Mouse (Mus musculus) liver, embryonic 15.5 days (tissue): Measurements from ENCODE around the gene Col16a1. TPM values are rescaled to one million over a fixed set of nuclear protein-coding genes. Genes with fewer than 3 reads are reported as not detected.

Experiments
- ATAC-seq: fragments of 200-750 bp; cut with Nextera tagmentation; 2 replicates; pipeline ENCODE4 v1.8.0; 2017; ENCODE audit warnings: moderate number of reproducible peaks, mild to moderate bottlenecking, moderate library complexity; ENCODE audit not compliant: insufficient read depth
- H3K27ac ChIP-seq: fragments of 300-500 bp; sonication (generic); replicated peaks from 2 replicates; pipeline ENCODE4 v1.5.1; 2015; ENCODE audit warnings: mild to moderate bottlenecking, inconsistent platforms
- H3K27me3 ChIP-seq: fragments of 300-500 bp; sonication (generic); 2 replicates; pipeline ENCODE4 v1.6.1; 2015; ENCODE audit warnings: mild to moderate bottlenecking, inconsistent platforms
- H3K36me3 ChIP-seq: fragments of 300-500 bp; sonication (generic); replicated peaks from 2 replicates; pipeline ENCODE4 v1.6.1; 2015; ENCODE audit warnings: moderate library complexity, mild to moderate bottlenecking, inconsistent platforms
- H3K4me1 ChIP-seq: fragments of 300-500 bp; sonication (generic); replicated peaks from 2 replicates; pipeline ENCODE4 v1.6.1; 2015; ENCODE audit warnings: inconsistent platforms
- H3K4me2 ChIP-seq: fragments of 300-500 bp; sonication (generic); 2 replicates; pipeline ENCODE4 v1.6.1; 2015; ENCODE audit warnings: moderate library complexity, mild to moderate bottlenecking, inconsistent platforms
- H3K4me3 ChIP-seq: fragments of 300-500 bp; sonication (generic); replicated peaks from 2 replicates; pipeline ENCODE4 v1.5.1; 2015; ENCODE audit warnings: mild to moderate bottlenecking, inconsistent platforms
- H3K9ac ChIP-seq: fragments of 300-500 bp; sonication (generic); 2 replicates; pipeline ENCODE4 v1.6.1; 2015; ENCODE audit warnings: moderate library complexity, mild to moderate bottlenecking, inconsistent platforms
- H3K9me3 ChIP-seq: fragments of 300-500 bp; sonication (generic); replicated peaks from 2 replicates; pipeline ENCODE4 v1.6.1; 2016; ENCODE audit warnings: inconsistent platforms
- WGBS: fragments of 180-500 bp; shearing (Covaris S2); methylation state at CpG from one replicate; pipeline ENCODE4 v1.1.7; 2015; ENCODE audit warnings: mixed read lengths; ENCODE audit not compliant: insufficient replicate concordance; 5-methylcytosine and 5-hydroxymethylcytosine counted together
- polyA plus RNA-seq: library from polyadenylated mRNA; unstranded; fragments of >200 nt; fragmentation: Nextera tagmentation; extraction: Ambion mirVana; gene quantifications from 2 replicates; pipeline ENCODE4 v1.2.1, GENCODE M21; 2015

Gene Col16a1
- polyA plus RNA-seq, 1 experiment from 2014 or later: 3.4 TPM

DNA sequence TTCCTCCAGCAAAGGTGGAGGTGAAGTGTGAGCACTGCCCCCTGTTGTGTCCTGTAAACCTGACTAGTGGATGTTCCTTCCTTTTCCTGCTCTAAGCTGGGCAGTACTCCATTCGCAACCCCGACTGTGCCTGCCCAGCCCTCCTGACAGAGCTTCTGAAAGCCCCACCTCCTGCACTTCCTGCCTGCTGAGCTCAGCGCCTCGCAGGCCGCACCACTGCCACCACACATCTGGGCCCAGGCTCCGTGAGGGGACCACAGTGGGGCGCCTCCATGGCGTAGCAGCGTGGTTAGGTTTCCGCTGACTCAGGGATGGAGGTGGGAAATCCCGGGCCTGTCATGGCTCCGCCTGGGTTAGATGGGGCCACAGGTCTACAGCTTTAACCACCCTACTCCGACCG, 2.0 kb upstream of the Col16a1 start:
- Histone ChIP-seq H3K27me3 (peaks cover 43% of the 10 kb centered on the region), H3K4me1 (no peaks in the 10 kb centered on the region), H3K27ac (no peak overlapping the region), H3K4me2 (no peak overlapping the region), H3K9me3 (no peaks in the 10 kb centered on the region), H3K9ac (no peak overlapping the region), H3K36me3 (no peaks in the 10 kb centered on the region), H3K4me3 (no peak overlapping the region)
- no peak for ATAC-seq
- 8% methylated on average over 14 of the region's 14 CpGs for WGBS

DNA sequence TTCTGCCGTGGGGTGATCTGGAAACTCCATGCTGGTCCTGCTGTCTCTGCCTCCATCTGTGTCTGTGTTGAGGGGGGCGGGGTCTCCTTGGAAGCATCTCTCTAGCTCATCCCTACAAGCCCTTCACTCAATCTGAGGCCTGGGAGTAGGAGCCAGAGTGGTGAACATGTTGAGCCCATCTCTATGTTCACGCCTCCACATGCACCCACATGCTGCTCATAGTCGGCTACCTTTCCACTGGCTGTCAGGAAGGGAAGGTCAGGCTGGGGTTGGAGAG, 501 bp downstream of the Col16a1 start:
- 41% methylated on average over 4 of the region's 4 CpGs for WGBS
- Histone ChIP-seq H3K9ac (no peak overlapping the region), H3K4me2 (peak overlapping the region; percentile 38; the same call in 1 of the 2 replicates), H3K9me3 (no peaks in the 10 kb centered on the region), H3K27ac (no peak overlapping the region), H3K36me3 (no peaks in the 10 kb centered on the region), H3K4me3 (peak overlapping the region; percentile 17; the same call in 1 of the 2 replicates), H3K27me3 (peaks cover 43% of the 10 kb centered on the region), H3K4me1 (no peaks in the 10 kb centered on the region)
- ATAC-seq: no peak

DNA sequence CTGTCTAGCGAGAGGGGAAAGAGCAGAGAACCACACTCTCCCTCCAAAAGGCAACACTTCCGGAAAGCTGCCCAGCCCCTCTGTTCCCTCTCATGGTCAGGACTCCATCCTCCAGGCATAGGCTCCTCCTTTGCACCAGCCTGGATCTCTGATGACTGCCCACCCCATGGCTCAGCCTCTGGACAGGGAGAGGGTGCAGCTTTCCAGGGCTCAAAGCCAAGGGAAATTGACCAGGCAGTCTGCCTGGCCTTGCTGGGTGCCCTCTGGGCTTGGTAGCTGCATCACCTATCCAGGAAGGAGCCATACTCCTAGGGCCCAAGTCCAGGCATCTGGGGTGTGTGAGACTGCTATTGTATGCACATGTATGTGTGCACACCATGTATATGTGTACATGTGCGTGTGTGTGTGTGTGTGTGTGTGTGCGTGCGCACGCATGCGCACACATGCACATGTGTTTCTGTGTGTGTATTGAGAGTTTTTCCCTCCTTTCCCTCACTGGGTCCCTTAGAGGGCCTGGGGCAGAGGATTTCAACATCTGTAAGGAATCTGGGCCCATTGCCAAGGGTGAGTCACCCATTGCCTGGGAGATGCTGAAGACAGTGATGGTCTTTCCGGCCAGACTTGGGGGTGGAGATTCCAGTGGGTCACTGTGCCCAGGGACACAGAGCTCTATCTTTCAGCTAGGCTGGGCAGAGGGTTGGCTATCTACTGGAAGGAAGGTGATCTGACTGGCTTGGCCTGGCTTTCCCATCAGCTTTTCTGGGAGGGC, 2.6 kb downstream of the Col16a1 start:
- H3K4me2 ChIP-seq: no peak overlapping the region
- no peak overlapping the region for H3K27ac ChIP-seq
- peaks cover 43% of the 10 kb centered on the region for H3K27me3 ChIP-seq
- no peaks in the 10 kb centered on the region for H3K36me3 ChIP-seq
- no peaks in the 10 kb centered on the region for H3K9me3 ChIP-seq
- no peak for ATAC-seq
- no peaks in the 10 kb centered on the region for H3K4me1 ChIP-seq
- H3K4me3 ChIP-seq: no peak overlapping the region
- no peak overlapping the region for H3K9ac ChIP-seq
- WGBS: 68% methylated on average over 8 of the region's 8 CpGs

DNA sequence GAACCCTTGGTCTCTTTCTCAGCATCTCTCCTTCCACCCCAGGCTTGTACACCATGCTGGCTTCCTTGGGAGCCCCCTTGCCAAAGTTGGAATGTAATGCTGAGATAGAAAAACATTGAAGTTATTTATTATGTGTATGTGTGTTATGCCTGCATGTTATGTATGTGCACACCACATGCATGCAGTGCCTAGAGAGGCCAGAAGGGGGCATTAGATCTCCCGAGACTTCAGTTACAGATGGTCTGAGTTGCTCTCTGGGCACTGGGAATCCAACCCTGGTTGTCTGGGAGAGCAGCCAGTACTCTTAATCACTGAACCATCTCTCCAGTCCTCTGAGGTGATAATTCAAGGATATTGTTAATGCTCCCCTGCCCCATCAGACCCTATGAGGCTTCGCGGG, 4.6 kb downstream of the Col16a1 start:
- Histone ChIP-seq H3K9me3 (no peaks in the 10 kb centered on the region), H3K36me3 (no peaks in the 10 kb centered on the region), H3K4me1 (no peaks in the 10 kb centered on the region), H3K9ac (no peak overlapping the region), H3K27me3 (peaks cover 28% of the 10 kb centered on the region), H3K4me3 (no peak overlapping the region), H3K27ac (no peak overlapping the region), H3K4me2 (no peak overlapping the region)
- WGBS: 63% methylated on average over 3 of the region's 3 CpGs
- no peak for ATAC-seq

DNA sequence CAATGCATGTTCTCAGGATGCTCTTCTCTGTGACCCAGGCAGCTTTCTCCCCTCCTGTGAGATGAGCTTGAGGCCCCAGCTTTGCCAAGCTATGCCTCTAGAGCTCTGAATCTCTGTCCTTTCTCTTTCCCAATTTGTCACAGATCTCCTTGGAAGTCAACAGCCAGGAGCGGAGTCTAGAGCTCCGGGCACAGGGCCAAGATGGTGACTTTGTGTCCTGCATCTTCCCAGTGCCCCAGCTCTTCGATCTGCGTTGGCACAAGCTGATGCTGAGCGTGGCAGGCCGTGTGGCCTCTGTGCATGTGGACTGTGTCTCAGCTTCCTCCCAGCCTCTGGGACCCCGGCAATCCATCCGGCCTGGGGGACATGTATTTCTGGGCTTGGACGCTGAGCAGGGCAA, 5.5 kb downstream of the Col16a1 start:
- peaks cover 19% of the 10 kb centered on the region for H3K27me3 ChIP-seq
- ATAC-seq: no peak
- H3K9me3 ChIP-seq: no peaks in the 10 kb centered on the region
- H3K4me2 ChIP-seq: no peak overlapping the region
- H3K9ac ChIP-seq: no peak overlapping the region
- H3K27ac ChIP-seq: no peak overlapping the region
- WGBS: 71% methylated on average over 9 of the region's 9 CpGs
- H3K36me3 ChIP-seq: no peaks in the 10 kb centered on the region
- no peaks in the 10 kb centered on the region for H3K4me1 ChIP-seq
- no peak overlapping the region for H3K4me3 ChIP-seq

DNA sequence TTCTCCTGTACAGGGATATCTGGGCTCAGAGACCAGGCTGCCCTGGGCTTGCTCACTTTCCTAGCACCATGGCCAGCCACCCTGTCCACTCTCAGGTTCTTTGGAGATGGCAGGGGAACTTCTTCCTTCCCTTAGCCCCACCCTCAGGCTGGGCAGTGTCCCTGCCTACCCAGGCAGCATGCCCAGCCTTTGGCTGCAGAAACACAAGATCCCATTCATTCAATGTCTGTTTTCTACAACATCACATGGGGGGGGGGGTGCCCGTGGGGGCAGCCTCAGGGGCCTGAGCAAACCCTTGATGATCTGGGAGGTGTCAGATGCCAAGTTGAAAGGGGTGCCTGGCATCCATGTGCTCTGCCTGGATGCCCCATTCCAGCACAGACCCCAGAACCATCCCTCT, 7.1 kb downstream of the Col16a1 start:
- no peaks in the 10 kb centered on the region for H3K36me3 ChIP-seq
- H3K4me3 ChIP-seq: no peak overlapping the region
- ATAC-seq: no peak
- H3K27me3 ChIP-seq: peaks cover 3% of the 10 kb centered on the region; the same call in 1 of the 2 replicates
- H3K9me3 ChIP-seq: no peaks in the 10 kb centered on the region
- no peaks in the 10 kb centered on the region for H3K4me1 ChIP-seq
- H3K27ac ChIP-seq: no peak overlapping the region
- 19% methylated on average over 1 of the region's 1 CpGs for WGBS
- H3K4me2 ChIP-seq: no peak overlapping the region
- no peak overlapping the region for H3K9ac ChIP-seq

DNA sequence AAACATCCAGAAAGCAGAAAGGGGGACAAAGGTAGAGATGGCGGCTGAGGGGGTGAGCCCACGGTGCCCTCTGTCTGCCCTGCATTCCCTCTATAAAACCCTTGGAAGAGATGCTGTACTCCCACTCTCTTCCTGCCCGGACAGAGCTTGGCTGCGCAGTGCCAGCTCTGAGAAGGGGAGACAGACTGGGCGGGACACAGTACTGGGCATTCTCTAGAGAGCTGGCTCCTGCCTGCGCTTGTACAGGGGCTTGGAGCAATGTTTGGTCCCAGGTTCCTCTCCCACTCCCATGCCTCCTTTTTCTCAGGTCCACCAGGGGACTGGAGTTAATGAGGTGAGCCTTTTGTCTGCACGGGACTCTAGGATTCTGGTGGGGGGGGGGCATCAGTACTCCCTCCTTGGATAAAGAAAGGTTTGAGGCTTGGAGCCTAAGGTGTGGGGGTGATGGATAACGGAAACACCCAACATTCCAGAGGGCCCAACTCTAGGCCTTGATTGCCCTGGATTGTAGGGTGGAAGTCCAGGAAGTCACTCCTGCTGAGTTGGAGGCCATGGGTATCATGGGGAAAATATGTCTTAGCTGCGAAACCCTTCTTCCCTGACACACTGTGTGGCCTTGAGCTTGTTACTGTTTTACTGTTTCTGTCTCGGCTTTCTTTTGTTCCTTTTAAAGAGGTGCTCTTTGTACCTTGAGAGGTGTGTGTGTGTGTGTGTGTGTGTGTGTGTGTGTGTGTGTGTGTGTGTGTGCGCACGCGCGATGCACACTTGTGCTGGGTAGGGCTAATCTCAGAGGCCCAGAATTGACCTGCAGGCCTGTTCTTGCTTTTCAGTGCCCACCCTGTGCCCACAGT, 7.7 kb downstream of the Col16a1 start:
- Histone ChIP-seq H3K9me3 (no peaks in the 10 kb centered on the region), H3K36me3 (no peaks in the 10 kb centered on the region), H3K27ac (no peak overlapping the region), H3K4me1 (no peaks in the 10 kb centered on the region), H3K4me2 (no peak overlapping the region), H3K4me3 (no peak overlapping the region), H3K27me3 (no peaks in the 10 kb centered on the region; the same call in 1 of the 2 replicates), H3K9ac (no peak overlapping the region)
- ATAC-seq: no peak
- 71% methylated on average over 14 of the region's 14 CpGs for WGBS

DNA sequence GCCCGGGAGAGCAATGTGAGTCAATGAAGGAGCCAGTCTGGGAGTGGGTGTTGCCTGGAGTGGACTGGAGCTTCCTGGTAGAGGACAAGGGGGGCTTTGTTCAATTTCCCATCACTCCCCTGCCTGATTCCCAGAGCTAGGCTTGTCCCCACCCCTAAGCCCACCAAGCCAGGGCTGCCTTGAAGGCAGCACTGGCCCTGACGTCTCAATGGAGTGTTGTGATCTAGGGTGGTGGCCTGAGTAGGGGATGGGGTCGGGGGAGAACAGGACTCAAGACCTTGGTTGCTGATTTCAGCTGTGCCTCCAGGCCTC, 8.3 kb downstream of the Col16a1 start:
- ATAC-seq: no peak
- no peak overlapping the region for H3K27ac ChIP-seq

DNA sequence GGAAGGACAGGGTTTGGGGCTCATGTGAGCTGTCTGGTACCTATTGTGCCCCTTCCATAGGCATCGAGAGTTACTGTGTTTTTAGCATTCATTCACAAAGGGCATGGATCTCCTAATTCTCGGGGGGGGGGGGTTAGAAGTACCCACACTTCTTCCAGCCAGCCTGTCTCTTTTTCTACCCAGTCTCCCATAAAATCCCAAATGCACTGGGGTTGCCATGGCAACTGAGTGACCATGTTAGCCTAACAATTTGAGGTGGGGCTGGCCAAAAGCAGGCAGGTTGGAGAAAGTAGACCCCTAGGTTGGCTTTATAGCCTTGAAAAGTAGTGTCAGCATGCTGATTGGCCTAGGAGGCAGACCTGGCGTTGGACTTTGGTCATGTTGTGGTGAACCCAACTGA, 8.8 kb downstream of the Col16a1 start:
- Histone ChIP-seq H3K9me3 (no peaks in the 10 kb centered on the region), H3K4me3 (no peak overlapping the region)
- 38% methylated on average over 3 of the region's 3 CpGs for WGBS

More for the DNA sequence above, 8.3 kb downstream of the Col16a1 start:
- Histone ChIP-seq H3K4me3 (no peak overlapping the region), H3K4me1 (no peaks in the 10 kb centered on the region), H3K27me3 (no peaks in the 10 kb centered on the region; the same call in 1 of the 2 replicates), H3K36me3 (no peaks in the 10 kb centered on the region), H3K4me2 (no peak overlapping the region), H3K9me3 (no peaks in the 10 kb centered on the region), H3K9ac (no peak overlapping the region)
- WGBS: 41% methylated on average over 3 of the region's 3 CpGs

DNA sequence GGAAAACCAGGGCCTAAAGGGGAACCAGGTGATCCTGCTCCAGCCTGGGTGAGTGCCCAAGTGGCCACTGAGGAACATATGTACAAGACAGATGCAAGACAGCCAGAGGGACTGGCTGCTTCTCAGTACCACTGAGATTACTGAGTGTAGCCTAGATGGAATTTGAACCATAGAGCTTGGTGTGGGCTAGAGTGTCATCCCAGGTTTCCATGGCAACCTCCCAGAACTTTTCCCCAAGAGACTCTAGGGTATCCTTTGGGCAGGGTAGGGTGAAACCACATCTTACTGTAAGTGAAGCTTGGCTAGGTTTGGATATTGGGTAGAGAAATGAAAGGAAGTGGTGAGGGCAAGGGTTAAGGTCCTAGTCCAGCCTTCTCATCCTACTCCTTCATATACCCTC, 13.3 kb downstream of the Col16a1 start:
- no peak overlapping the region for H3K4me2 ChIP-seq
- no peaks in the 10 kb centered on the region for H3K4me1 ChIP-seq
- no peaks in the 10 kb centered on the region for H3K27me3 ChIP-seq
- H3K9me3 ChIP-seq: no peaks in the 10 kb centered on the region
- no peak for ATAC-seq
- no peak overlapping the region for H3K27ac ChIP-seq
- H3K4me3 ChIP-seq: no peak overlapping the region
- no peaks in the 10 kb centered on the region for H3K36me3 ChIP-seq
- no peak overlapping the region for H3K9ac ChIP-seq

More for the DNA sequence above, 8.8 kb downstream of the Col16a1 start:
- no peak overlapping the region for H3K9ac ChIP-seq
- no peak overlapping the region for H3K27ac ChIP-seq
- H3K4me1 ChIP-seq: no peaks in the 10 kb centered on the region
- no peak for ATAC-seq
- no peaks in the 10 kb centered on the region for H3K36me3 ChIP-seq
- H3K4me2 ChIP-seq: no peak overlapping the region
- no peaks in the 10 kb centered on the region; the same call in 1 of the 2 replicates for H3K27me3 ChIP-seq

DNA sequence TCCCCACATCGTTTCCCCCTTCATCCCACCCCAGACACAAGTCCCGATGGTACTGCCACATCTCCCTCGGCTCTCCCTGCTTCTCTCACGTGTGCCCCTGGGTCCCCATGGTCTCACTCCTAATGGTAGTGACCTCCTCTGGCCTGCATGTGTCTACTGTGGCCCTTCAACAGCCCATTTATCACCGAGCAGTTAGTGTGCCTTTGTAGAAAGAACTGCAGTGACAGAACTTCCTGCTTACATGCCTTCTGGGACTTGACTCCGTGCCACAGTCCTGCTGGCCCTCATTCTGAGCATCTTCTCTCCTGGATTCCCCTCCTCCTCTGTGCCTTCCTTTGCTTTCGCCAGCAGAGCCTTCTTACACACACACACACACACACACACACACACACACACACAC, 15.6 kb downstream of the Col16a1 start:
- Histone ChIP-seq H3K27me3 (no peaks in the 10 kb centered on the region), H3K9ac (no peak overlapping the region), H3K27ac (no peak overlapping the region), H3K9me3 (no peaks in the 10 kb centered on the region), H3K4me1 (no peaks in the 10 kb centered on the region), H3K4me3 (no peak overlapping the region), H3K36me3 (no peaks in the 10 kb centered on the region), H3K4me2 (no peak overlapping the region)
- no peak for ATAC-seq
- 42% methylated on average over 7 of the region's 7 CpGs for WGBS
